Mouse (Mus musculus) lung, embryonic 16.5 days (tissue): ENCODE data around the gene Klc1. TPM values are rescaled to one million over a fixed set of nuclear protein-coding genes. Genes with fewer than 3 reads are reported as not detected.
A peak's percentile ranks its signal among the peaks of the same experiment; 100 is the strongest.

Experiments used
- ATAC-seq: fragments of 200-750 bp; cut with Nextera tagmentation; 2 replicates; pipeline ENCODE4 v1.8.0; 2017; ENCODE audit warnings: low read depth, mild to moderate bottlenecking, moderate library complexity
- H3K27ac ChIP-seq: fragments of 300-500 bp; sonication (generic); 2 replicates; pipeline ENCODE4 v1.5.1; 2014; ENCODE audit warnings: mild to moderate bottlenecking, control low read depth, low read length
- H3K27me3 ChIP-seq: fragments of 300-500 bp; sonication (generic); 2 replicates; pipeline ENCODE4 v1.6.1; 2014; ENCODE audit warnings: low read depth, low read length, mixed read lengths; ENCODE audit not compliant: control insufficient read depth, insufficient read depth
- H3K36me3 ChIP-seq: fragments of 300-500 bp; sonication (generic); 2 replicates; pipeline ENCODE4 v1.6.1; 2014; ENCODE audit warnings: low read length; ENCODE audit not compliant: control insufficient read depth, insufficient read depth
- H3K4me1 ChIP-seq: fragments of 300-500 bp; sonication (generic); replicated peaks from 2 replicates; pipeline ENCODE4 v1.6.1; 2014; ENCODE audit warnings: low read length, mixed read lengths; ENCODE audit not compliant: control insufficient read depth, insufficient read depth
- H3K4me2 ChIP-seq: fragments of 300-500 bp; sonication (generic); 2 replicates; pipeline ENCODE4 v1.6.1; 2014; ENCODE audit warnings: low read depth, low read length, control low read depth
- H3K4me3 ChIP-seq: fragments of 300-500 bp; sonication (generic); 2 replicates; pipeline ENCODE4 v1.5.1; 2014; ENCODE audit warnings: mild to moderate bottlenecking, low read length, control low read depth
- H3K9ac ChIP-seq: fragments of 300-500 bp; sonication (generic); 2 replicates; pipeline ENCODE4 v1.6.1; 2014; ENCODE audit warnings: low read length, control low read depth
- H3K9me3 ChIP-seq: fragments of 300-500 bp; sonication (generic); 2 replicates; pipeline ENCODE4 v1.6.1; 2016; ENCODE audit warnings: low read length; ENCODE audit not compliant: control insufficient read depth
- WGBS: fragments of 180-500 bp; shearing (Covaris S2); extraction: QIAGEN DNeasy Blood & Tissue Kit; methylation state at CpG from one replicate; pipeline ENCODE4 v1.1.7; 2014; 5-methylcytosine and 5-hydroxymethylcytosine counted together
- polyA plus RNA-seq: library from polyadenylated mRNA; unstranded; fragments of >200 nt; fragmentation: Nextera tagmentation; extraction: Ambion mirVana; gene quantifications from 2 replicates; pipeline ENCODE4 v1.2.1, GENCODE M21; 2015

Klc1 gene
- polyA plus RNA-seq, 1 experiment from 2014 or later = 86.9 TPM

DNA sequence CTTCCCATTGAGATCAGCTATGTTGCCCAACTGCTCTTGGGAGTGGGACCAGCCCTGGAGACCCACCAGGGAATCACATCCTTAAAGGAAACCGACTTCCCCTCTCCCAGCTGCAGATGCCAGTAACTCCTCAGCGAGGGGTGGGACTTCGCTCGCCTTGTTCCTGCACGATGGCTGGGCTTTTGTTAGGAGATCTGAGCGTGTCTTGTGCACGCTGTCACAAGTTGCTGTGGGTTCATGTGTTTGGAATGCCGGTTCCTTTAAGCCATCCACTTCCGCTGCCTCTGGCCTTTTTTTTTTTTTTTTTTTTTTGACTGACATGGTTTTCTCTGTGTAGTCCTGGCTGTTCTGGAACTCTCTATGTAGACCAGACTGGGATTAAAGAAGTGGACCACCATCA is 21.3 kb upstream of the Klc1 start:
- ATAC-seq = no peak
- H3K4me3 ChIP-seq = no peak overlapping the region
- H3K27me3 ChIP-seq = no peaks in the 10 kb centered on the region
- no peak overlapping the region for H3K27ac ChIP-seq
- H3K36me3 ChIP-seq = no peaks in the 10 kb centered on the region
- no peak overlapping the region for H3K9ac ChIP-seq
- no peak overlapping the region for H3K4me2 ChIP-seq
- WGBS = 58% methylated on average over 9 of the region's 9 CpGs
- H3K4me1 ChIP-seq = 0 out of 2 replicates have a peak, but pooled peaks cover under 1% of the 10 kb centered on the region
- no peaks in the 10 kb centered on the region for H3K9me3 ChIP-seq

DNA sequence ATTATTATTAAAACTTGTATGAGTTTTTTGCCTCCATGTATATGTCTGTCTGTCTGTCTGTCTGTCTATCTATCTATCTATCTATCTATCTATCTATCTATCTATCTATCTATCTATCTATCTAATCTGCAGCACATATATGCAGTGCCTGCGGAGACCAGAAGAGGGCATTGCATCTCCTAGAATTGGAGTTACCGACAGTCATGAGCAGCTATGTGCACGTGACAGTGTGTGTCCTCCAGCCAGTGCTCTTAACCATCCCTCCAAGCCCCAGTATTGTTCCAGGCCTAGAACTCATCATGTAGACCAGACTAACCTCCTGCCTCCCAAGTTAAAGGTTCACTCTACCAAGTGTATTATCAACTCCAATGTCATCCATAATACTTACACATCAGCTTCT is 19.9 kb upstream of the Klc1 start:
- 0 out of 2 replicates have a peak, but pooled peaks have one; percentile 40 for ATAC-seq
- no peak overlapping the region for H3K9ac ChIP-seq
- 13% methylated on average over 3 of the region's 3 CpGs for WGBS
- no peaks in the 10 kb centered on the region; the same call in 1 of the 2 replicates for H3K4me1 ChIP-seq
- H3K4me2 ChIP-seq = no peak overlapping the region
- H3K36me3 ChIP-seq = no peaks in the 10 kb centered on the region
- no peaks in the 10 kb centered on the region for H3K27me3 ChIP-seq
- H3K4me3 ChIP-seq = no peak overlapping the region
- no peaks in the 10 kb centered on the region for H3K9me3 ChIP-seq
- no peak overlapping the region for H3K27ac ChIP-seq

DNA sequence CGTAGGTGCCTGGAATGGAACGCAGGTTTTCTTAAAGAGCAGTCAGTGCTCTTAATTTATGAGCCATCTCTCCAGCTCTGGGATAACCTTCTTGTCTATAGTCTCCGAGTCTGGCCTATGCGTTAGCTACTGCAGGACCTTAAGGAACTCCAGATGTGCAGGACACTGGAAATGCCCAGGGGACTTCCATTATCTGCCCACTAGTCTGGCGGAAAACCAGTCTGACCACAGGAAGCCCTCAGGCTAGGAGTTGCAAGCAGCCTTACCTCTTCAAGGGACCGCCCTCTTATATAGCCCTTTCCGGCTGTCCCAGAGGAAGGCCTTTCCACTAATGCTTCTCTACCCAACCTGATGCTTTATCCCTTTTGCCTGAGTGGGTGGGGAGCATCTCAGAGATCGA is 17.3 kb upstream of the Klc1 start:
- WGBS = 77% methylated on average over 8 of the region's 8 CpGs
- no peak for ATAC-seq
- no peaks in the 10 kb centered on the region for H3K27me3 ChIP-seq

DNA sequence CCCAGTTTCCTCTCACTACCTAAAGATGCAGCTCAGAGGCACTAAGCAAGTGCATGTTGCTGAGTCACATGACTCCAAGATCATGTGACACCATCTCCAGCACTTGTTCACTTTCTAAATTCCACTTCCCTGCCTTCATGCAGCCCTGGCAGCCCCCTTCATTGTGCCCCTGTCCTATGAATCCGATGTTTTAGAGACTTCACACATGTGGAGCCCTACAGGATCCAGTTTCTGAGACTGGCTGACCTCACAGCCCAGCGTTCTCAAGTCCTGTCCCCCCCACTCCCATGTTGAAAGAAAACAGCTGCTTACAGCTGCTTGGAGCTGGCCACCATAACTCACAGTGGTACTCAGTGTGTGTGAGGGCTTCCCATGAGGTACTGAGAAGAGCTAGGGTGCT is 15.2 kb upstream of the Klc1 start:
- 45% methylated on average over 2 of the region's 2 CpGs for WGBS
- Histone ChIP-seq H3K27ac (peak overlapping the region; percentile 63; the same call in 1 of the 2 replicates), H3K9ac (no peak overlapping the region), H3K9me3 (no peaks in the 10 kb centered on the region), H3K4me1 (peaks cover 15% of the 10 kb centered on the region), H3K4me3 (no peak overlapping the region), H3K4me2 (no peak overlapping the region), H3K27me3 (no peaks in the 10 kb centered on the region), H3K36me3 (no peaks in the 10 kb centered on the region)
- ATAC-seq = peak; percentile 83

More for the DNA sequence above, 17.3 kb upstream of the Klc1 start:
- no peaks in the 10 kb centered on the region for H3K36me3 ChIP-seq
- no peak overlapping the region for H3K27ac ChIP-seq
- no peak overlapping the region for H3K4me3 ChIP-seq
- no peak overlapping the region for H3K9ac ChIP-seq
- H3K4me1 ChIP-seq = peaks cover 11% of the 10 kb centered on the region
- H3K9me3 ChIP-seq = no peaks in the 10 kb centered on the region
- H3K4me2 ChIP-seq = no peak overlapping the region

DNA sequence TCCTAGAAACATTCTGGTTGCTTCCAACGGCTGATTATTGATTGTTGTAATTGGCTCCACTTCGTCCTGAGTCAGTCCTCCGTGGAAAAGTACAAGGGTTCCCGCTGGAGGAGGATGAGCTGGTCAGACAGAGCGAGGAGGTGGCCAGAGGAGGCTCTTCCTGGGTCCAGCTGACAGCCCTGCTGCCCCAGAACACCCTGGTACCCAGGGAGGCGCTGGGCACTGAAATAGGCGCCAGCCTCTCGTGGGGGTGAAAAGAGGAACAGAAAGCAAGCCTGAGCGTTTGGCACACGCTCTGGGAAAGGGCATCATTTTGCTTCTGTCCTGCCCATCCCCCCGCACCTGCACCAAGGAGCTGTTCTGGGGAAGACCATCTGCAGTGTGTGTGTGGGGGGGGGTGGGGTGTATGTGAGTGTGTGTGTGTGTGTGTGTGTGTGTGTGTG is 14.6 kb upstream of the Klc1 start:
- no peak overlapping the region for H3K4me3 ChIP-seq
- H3K4me1 ChIP-seq = peaks cover 15% of the 10 kb centered on the region
- H3K9me3 ChIP-seq = no peaks in the 10 kb centered on the region
- no peaks in the 10 kb centered on the region for H3K36me3 ChIP-seq
- H3K4me2 ChIP-seq = no peak overlapping the region
- WGBS = 73% methylated on average over 11 of the region's 11 CpGs
- H3K27ac ChIP-seq = peak overlapping the region; percentile 63; the same call in 1 of the 2 replicates
- ATAC-seq = no peak
- no peaks in the 10 kb centered on the region for H3K27me3 ChIP-seq
- H3K9ac ChIP-seq = 0 out of 2 replicates have a peak overlapping the region, but pooled peaks have one; percentile 16

DNA sequence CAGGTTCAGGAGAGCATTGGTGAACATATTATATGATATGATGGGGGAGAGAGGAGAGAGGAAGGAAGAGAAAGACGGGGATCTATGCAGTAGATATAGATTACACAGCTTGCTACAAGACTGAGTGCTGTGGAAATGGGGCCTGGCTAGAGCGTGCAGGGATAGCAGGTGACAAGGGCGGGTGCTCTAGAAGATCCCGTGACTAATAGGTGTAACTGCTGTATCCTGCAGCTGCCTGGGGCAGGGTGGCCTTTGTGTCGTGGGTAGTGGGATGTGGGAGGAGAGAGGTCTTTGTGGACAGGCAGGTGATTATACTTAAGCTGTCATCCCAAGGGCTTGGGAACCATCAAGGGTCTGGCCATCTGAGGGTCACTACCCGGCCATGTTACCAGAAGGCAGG is 13.4 kb upstream of the Klc1 start:
- Histone ChIP-seq H3K27ac (no peak overlapping the region; the same call in 1 of the 2 replicates), H3K9ac (no peak overlapping the region), H3K36me3 (no peaks in the 10 kb centered on the region), H3K4me1 (peaks cover 15% of the 10 kb centered on the region), H3K9me3 (no peaks in the 10 kb centered on the region), H3K4me3 (no peak overlapping the region), H3K27me3 (no peaks in the 10 kb centered on the region), H3K4me2 (no peak overlapping the region)
- 72% methylated on average over 6 of the region's 6 CpGs for WGBS
- no peak for ATAC-seq

DNA sequence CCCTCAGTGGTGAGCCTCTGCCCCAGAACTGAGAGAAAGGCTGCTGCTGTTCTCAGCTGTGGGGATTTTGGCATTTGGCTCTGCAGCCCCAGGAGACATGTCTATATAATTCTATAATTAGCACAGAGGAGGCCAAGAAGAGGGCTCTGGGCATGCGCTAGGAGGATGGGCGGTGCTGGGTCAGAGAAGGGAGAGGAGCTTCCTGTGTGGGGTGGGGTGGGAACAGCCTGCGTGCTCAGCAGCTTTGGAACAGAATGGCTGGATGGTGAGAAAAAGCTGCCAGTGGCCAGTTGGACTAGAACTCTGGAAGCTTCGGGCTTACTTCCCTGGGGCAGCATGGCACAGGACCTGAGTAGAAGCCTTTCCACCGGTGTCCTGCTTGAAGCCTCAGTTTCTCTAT is 12.6 kb upstream of the Klc1 start:
- 46% methylated on average over 5 of the region's 5 CpGs for WGBS
- Histone ChIP-seq H3K4me2 (peak overlapping the region; percentile 32), H3K4me3 (no peak overlapping the region), H3K27me3 (no peaks in the 10 kb centered on the region), H3K36me3 (no peaks in the 10 kb centered on the region), H3K9me3 (no peaks in the 10 kb centered on the region), H3K27ac (peak overlapping the region; percentile 80), H3K4me1 (peaks cover 15% of the 10 kb centered on the region), H3K9ac (peak overlapping the region; percentile 39; the same call in 1 of the 2 replicates)
- peak; percentile 94 for ATAC-seq

DNA sequence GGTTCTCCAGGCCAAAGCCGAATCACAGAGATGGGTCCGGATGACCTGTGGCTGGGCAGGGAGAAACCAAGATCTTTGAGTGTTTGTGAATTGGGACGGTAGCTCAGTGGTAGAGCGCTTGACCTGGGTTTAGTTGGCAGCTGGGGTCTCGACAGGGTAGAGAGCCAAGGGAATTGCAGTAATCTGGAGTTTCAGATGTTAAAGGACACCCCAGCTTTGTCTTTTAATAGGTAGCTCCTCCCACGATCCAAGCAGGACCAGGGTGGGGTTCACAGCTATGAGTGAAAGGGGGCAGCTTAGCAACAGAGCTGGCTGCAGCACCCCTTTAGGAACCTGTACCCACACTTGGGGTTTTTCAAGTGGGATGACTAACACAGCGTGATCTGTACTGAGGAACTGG is 11.2 kb upstream of the Klc1 start:
- Histone ChIP-seq H3K9me3 (no peaks in the 10 kb centered on the region), H3K27me3 (no peaks in the 10 kb centered on the region), H3K4me1 (peaks cover 15% of the 10 kb centered on the region), H3K36me3 (no peaks in the 10 kb centered on the region), H3K4me3 (no peak overlapping the region), H3K4me2 (no peak overlapping the region), H3K27ac (no peak overlapping the region), H3K9ac (no peak overlapping the region)
- no peak for ATAC-seq
- 72% methylated on average over 7 of the region's 7 CpGs for WGBS

DNA sequence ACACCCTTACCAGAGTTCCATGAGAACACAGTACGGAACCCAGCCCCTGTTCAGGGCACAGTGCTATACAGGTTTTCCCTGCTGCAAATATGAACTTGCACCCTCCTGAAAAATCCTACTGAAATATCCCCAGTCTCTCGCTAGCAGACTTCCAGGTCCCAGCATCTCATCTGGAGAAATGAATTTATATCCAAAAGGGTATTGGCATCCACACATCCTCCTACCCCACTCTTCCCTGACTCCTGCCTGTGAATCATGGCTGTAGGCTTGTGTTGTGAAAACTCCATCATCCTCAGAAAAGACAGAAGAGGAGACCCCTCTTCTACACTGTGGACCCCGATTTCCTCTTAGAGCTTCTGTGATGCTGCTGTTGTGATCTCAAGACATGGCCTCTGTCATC is 7.9 kb upstream of the Klc1 start:
- ATAC-seq = no peak
- H3K4me2 ChIP-seq = no peak overlapping the region
- H3K27me3 ChIP-seq = no peaks in the 10 kb centered on the region
- WGBS = 90% methylated on average over 3 of the region's 3 CpGs
- H3K4me3 ChIP-seq = no peak overlapping the region
- H3K9me3 ChIP-seq = no peaks in the 10 kb centered on the region
- H3K27ac ChIP-seq = no peak overlapping the region
- no peaks in the 10 kb centered on the region for H3K36me3 ChIP-seq
- H3K4me1 ChIP-seq = peaks cover 10% of the 10 kb centered on the region
- H3K9ac ChIP-seq = no peak overlapping the region

DNA sequence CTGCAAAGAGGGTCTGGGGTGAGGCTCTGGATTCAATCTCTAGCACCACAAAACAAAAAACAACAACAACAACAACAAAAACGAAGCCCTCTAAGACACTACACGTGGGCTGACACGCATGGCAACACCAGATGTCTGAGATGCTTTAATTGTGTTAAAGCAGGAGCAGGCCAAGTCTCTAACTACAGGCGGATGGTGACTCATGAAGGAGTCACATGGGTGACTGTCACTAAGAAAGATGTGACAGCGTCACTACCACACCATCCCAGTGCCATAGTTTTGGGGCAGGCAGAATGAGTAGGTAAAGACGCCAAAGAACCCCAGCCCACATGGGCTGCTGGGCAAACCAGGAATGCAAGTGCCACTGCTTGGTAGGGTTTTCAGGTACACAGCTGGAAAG is 6.2 kb upstream of the Klc1 start:
- H3K4me1 ChIP-seq = no peaks in the 10 kb centered on the region
- 87% methylated on average over 6 of the region's 6 CpGs for WGBS

More for the DNA sequence above, 6.2 kb upstream of the Klc1 start:
- Histone ChIP-seq H3K36me3 (no peaks in the 10 kb centered on the region), H3K4me3 (no peak overlapping the region), H3K9me3 (no peaks in the 10 kb centered on the region), H3K27ac (no peak overlapping the region), H3K9ac (no peak overlapping the region), H3K4me2 (no peak overlapping the region), H3K27me3 (no peaks in the 10 kb centered on the region)
- ATAC-seq = no peak
